Mouse (Mus musculus): Measurements from ENCODE around the gene Iqcj.
"Not testable (repeated sequence)": the region's sequence is repeated elsewhere in the genome, so short reads cannot be mapped to it uniquely, and the experiment has no call there.

Gene Iqcj

GRCm38 (mm10) chr3:68085024-68085423 is 193.0 kb downstream of the Iqcj start:
- DNase-seq, result no peak

GRCm38 (mm10) chr3:68092108-68092507 is 200.1 kb downstream of the Iqcj start:
- no peak for DNase-seq

- no peak for DNase-seq
These were observed 204.9 kb downstream of the Iqcj start for GRCm38 (mm10) chr3:68096724-68097431.

- DNase-seq, result not testable (repeated sequence)
These were observed 207.5 kb downstream of the Iqcj start for GRCm38 (mm10) chr3:68099561-68099960.

GRCm38 (mm10) chr3:68101343-68101742 is 209.3 kb downstream of the Iqcj start:
- DNase-seq, result no peak

GRCm38 (mm10) chr3:68105081-68105685 is 213.2 kb downstream of the Iqcj start:
- no peak for DNase-seq
